Mouse (Mus musculus) liver, embryonic 14.5 days (tissue): ENCODE data around the gene Hnrnpa3.

Experiments
- CTCF ChIP-seq: IDR thresholded peaks from 2 replicates; pipeline ENCODE4 v1.5.1; 2016; ENCODE audit warnings: antibody characterized with exemption, low read depth, control low read depth
- EP300 ChIP-seq: IDR thresholded peaks from 2 replicates; pipeline ENCODE4 v1.6.1; 2016; ENCODE audit warnings: antibody characterized with exemption, low read depth

DNA sequence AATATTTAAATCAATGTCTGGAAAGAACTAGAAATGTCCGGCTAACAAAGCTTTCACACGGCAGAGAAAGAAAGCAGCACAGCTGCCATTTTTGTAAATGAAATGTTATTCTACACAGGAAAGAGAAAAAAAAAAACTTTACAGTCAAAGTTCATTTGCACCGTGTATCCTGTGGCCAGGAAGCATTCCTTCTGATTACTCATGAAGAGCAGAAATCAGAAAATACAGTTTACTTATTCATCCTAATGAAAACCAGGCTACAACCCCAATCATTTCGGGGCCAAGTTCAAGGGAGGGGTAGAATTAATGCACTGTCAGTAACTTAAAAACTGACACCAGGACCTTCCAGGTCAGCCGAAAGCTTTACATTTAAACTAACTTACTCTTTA, 43.5 kb downstream of the Hnrnpa3 start:
- TF ChIP-seq CTCF (no peak), EP300 (no peak)
